Mouse (Mus musculus): ENCODE measurements at regions not wholly inside any gene's neighbourhood (a gene's known extent, or its start where the extent isn't known, plus 50 kb on each side); places are given as distances from the start of the nearest gene placed in this dataset.

GRCm38 (mm10) chr9:34370686-34371398 is 114.9 kb upstream of the Kirrel3 start:
- H3K27ac ChIP-seq = no peak overlapping the region
- H3K79me2 ChIP-seq (replicated peaks; ENCODE audit: control insufficient read depth, insufficient read depth, low read length) = no peaks in the 10 kb centered on the region
- H3K4me1 ChIP-seq (ENCODE audit: control insufficient read depth, insufficient read depth, low read length) = no peaks in the 10 kb centered on the region
- no peak overlapping the region for H3K9ac ChIP-seq (ENCODE audit: low read depth, low read length)
- 75% methylated on average over 4 of the region's 4 CpGs for WGBS
- no peak for TF ChIP-seq EP300 (IDR thresholded peaks at IDR 0.05; ENCODE audit: insufficient read depth, low read depth, low read length)
- TF ChIP-seq CTCF (IDR thresholded peaks at IDR 0.05) = no peak
- no peak for TF ChIP-seq POLR2A (IDR thresholded peaks at IDR 0.05; ENCODE audit: insufficient read depth, low read depth, low read length)
- no peak for DNase-seq
- H3K36me3 ChIP-seq (ENCODE audit: control insufficient read depth, insufficient read depth, low read length) = no peaks in the 10 kb centered on the region
- intact Hi-C loops (cut with DNase I) = no loop called here
- no peaks in the 10 kb centered on the region for H3K27me3 ChIP-seq (ENCODE audit: control insufficient read depth, insufficient read depth, low read length)
- no peak overlapping the region for H3K4me3 ChIP-seq

GRCm38 (mm10) chr9:34375187-34375586 is 110.5 kb upstream of the Kirrel3 start:
- TF ChIP-seq CTCF (IDR thresholded peaks at IDR 0.05) = no peak
- TF ChIP-seq POLR2A (IDR thresholded peaks at IDR 0.05; ENCODE audit: insufficient read depth, low read depth, low read length) = no peak
- TF ChIP-seq EP300 (IDR thresholded peaks at IDR 0.05; ENCODE audit: insufficient read depth, low read depth, low read length) = no peak
- WGBS = 71% methylated on average over 1 of the region's 1 CpGs
- intact Hi-C loops (cut with DNase I) = no loop called here

GRCm38 (mm10) chr9:34380008-34380407 is 105.7 kb upstream of the Kirrel3 start:
- Histone ChIP-seq H3K9ac (ENCODE audit: low read depth, low read length) (no peak overlapping the region), H3K4me3 (no peak overlapping the region), H3K36me3 (ENCODE audit: control insufficient read depth, insufficient read depth, low read length) (no peaks in the 10 kb centered on the region), H3K27me3 (ENCODE audit: control insufficient read depth, insufficient read depth, low read length) (no peaks in the 10 kb centered on the region), H3K79me2 (replicated peaks; ENCODE audit: control insufficient read depth, insufficient read depth, low read length) (no peaks in the 10 kb centered on the region), H3K27ac (no peak overlapping the region), H3K4me1 (ENCODE audit: control insufficient read depth, insufficient read depth, low read length) (0 out of 2 replicates have a peak, but pooled peaks cover 1% of the 10 kb centered on the region)
- no peak for TF ChIP-seq CTCF (IDR thresholded peaks at IDR 0.05)
- no peak for TF ChIP-seq POLR2A (IDR thresholded peaks at IDR 0.05; ENCODE audit: insufficient read depth, low read depth, low read length)
- no peak for TF ChIP-seq EP300 (IDR thresholded peaks at IDR 0.05; ENCODE audit: insufficient read depth, low read depth, low read length)
- peak in 1 of 2 experiments; percentile 4 for DNase-seq
- intact Hi-C loops (cut with DNase I) = no loop called here
- 30% methylated on average over 3 of the region's 3 CpGs for WGBS

More at GRCm38 (mm10) chr9:34375187-34375586, 110.5 kb upstream of the Kirrel3 start:
- DNase-seq = no peak
- Histone ChIP-seq H3K79me2 (replicated peaks; ENCODE audit: control insufficient read depth, insufficient read depth, low read length) (no peaks in the 10 kb centered on the region), H3K9ac (ENCODE audit: low read depth, low read length) (no peak overlapping the region), H3K4me1 (ENCODE audit: control insufficient read depth, insufficient read depth, low read length) (no peaks in the 10 kb centered on the region), H3K4me3 (no peak overlapping the region), H3K27ac (no peak overlapping the region), H3K36me3 (ENCODE audit: control insufficient read depth, insufficient read depth, low read length) (no peaks in the 10 kb centered on the region), H3K27me3 (ENCODE audit: control insufficient read depth, insufficient read depth, low read length) (no peaks in the 10 kb centered on the region)

GRCm38 (mm10) chr9:34381601-34382000 is 104.1 kb upstream of the Kirrel3 start:
- DNase-seq = peak in 1 of 2 experiments; percentile 17

GRCm38 (mm10) chr9:34382208-34382607 is 103.5 kb upstream of the Kirrel3 start:
- Histone ChIP-seq H3K27me3 (ENCODE audit: control insufficient read depth, insufficient read depth, low read length) (no peaks in the 10 kb centered on the region), H3K36me3 (ENCODE audit: control insufficient read depth, insufficient read depth, low read length) (no peaks in the 10 kb centered on the region), H3K4me1 (ENCODE audit: control insufficient read depth, insufficient read depth, low read length) (peaks cover 4% of the 10 kb centered on the region), H3K4me3 (no peak overlapping the region), H3K79me2 (replicated peaks; ENCODE audit: control insufficient read depth, insufficient read depth, low read length) (no peaks in the 10 kb centered on the region), H3K27ac (no peak overlapping the region), H3K9ac (ENCODE audit: low read depth, low read length) (no peak overlapping the region)
- WGBS = 36% methylated on average over 1 of the region's 1 CpGs
- TF ChIP-seq CTCF (IDR thresholded peaks at IDR 0.05) (no peak), EP300 (IDR thresholded peaks at IDR 0.05; ENCODE audit: insufficient read depth, low read depth, low read length) (no peak), POLR2A (IDR thresholded peaks at IDR 0.05; ENCODE audit: insufficient read depth, low read depth, low read length) (no peak)
- intact Hi-C loops (cut with DNase I) = no loop called here
- no peak for DNase-seq

More at GRCm38 (mm10) chr9:34381601-34382000, 104.1 kb upstream of the Kirrel3 start:
- 75% methylated on average over 3 of the region's 3 CpGs for WGBS
- no peaks in the 10 kb centered on the region for H3K36me3 ChIP-seq (ENCODE audit: control insufficient read depth, insufficient read depth, low read length)
- H3K27me3 ChIP-seq (ENCODE audit: control insufficient read depth, insufficient read depth, low read length) = no peaks in the 10 kb centered on the region
- H3K4me1 ChIP-seq (ENCODE audit: control insufficient read depth, insufficient read depth, low read length) = peaks cover 4% of the 10 kb centered on the region
- H3K79me2 ChIP-seq (replicated peaks; ENCODE audit: control insufficient read depth, insufficient read depth, low read length) = no peaks in the 10 kb centered on the region
- no peak overlapping the region for H3K9ac ChIP-seq (ENCODE audit: low read depth, low read length)
- TF ChIP-seq POLR2A (IDR thresholded peaks at IDR 0.05; ENCODE audit: insufficient read depth, low read depth, low read length) = no peak
- TF ChIP-seq EP300 (IDR thresholded peaks at IDR 0.05; ENCODE audit: insufficient read depth, low read depth, low read length) = no peak
- no peak for TF ChIP-seq CTCF (IDR thresholded peaks at IDR 0.05)
- H3K27ac ChIP-seq = no peak overlapping the region
- no peak overlapping the region for H3K4me3 ChIP-seq
- intact Hi-C loops (cut with DNase I) = no loop called here

GRCm38 (mm10) chr9:34386071-34386470 is 99.6 kb upstream of the Kirrel3 start:
- TF ChIP-seq POLR2A (IDR thresholded peaks at IDR 0.05; ENCODE audit: insufficient read depth, low read depth, low read length) (no peak), EP300 (IDR thresholded peaks at IDR 0.05; ENCODE audit: insufficient read depth, low read depth, low read length) (no peak), CTCF (IDR thresholded peaks at IDR 0.05) (no peak)
- H3K79me2 ChIP-seq (replicated peaks; ENCODE audit: control insufficient read depth, insufficient read depth, low read length) = no peaks in the 10 kb centered on the region
- peak; percentile 23 to 47 for DNase-seq
- H3K27ac ChIP-seq = no peak overlapping the region
- H3K9ac ChIP-seq (ENCODE audit: low read depth, low read length) = no peak overlapping the region
- 16% methylated on average over 4 of the region's 4 CpGs for WGBS
- H3K27me3 ChIP-seq (ENCODE audit: control insufficient read depth, insufficient read depth, low read length) = no peaks in the 10 kb centered on the region
- intact Hi-C loops (cut with DNase I) = no loop called here
- no peak overlapping the region for H3K4me3 ChIP-seq
- peaks cover 3% of the 10 kb centered on the region for H3K4me1 ChIP-seq (ENCODE audit: control insufficient read depth, insufficient read depth, low read length)
- H3K36me3 ChIP-seq (ENCODE audit: control insufficient read depth, insufficient read depth, low read length) = no peaks in the 10 kb centered on the region
